Mouse (Mus musculus) hindlimb bud, embryonic 11.5 days (tissue): Measurements from ENCODE around the gene Sidt2.

Experiments
- DNase-seq: peaks from one replicate; pipeline ENCODE4 v3.0.0-alpha.2; 2012; ENCODE audit warnings: low read depth, low spot score; ENCODE audit errors: extremely low spot score

The Sidt2 gene

DNA sequence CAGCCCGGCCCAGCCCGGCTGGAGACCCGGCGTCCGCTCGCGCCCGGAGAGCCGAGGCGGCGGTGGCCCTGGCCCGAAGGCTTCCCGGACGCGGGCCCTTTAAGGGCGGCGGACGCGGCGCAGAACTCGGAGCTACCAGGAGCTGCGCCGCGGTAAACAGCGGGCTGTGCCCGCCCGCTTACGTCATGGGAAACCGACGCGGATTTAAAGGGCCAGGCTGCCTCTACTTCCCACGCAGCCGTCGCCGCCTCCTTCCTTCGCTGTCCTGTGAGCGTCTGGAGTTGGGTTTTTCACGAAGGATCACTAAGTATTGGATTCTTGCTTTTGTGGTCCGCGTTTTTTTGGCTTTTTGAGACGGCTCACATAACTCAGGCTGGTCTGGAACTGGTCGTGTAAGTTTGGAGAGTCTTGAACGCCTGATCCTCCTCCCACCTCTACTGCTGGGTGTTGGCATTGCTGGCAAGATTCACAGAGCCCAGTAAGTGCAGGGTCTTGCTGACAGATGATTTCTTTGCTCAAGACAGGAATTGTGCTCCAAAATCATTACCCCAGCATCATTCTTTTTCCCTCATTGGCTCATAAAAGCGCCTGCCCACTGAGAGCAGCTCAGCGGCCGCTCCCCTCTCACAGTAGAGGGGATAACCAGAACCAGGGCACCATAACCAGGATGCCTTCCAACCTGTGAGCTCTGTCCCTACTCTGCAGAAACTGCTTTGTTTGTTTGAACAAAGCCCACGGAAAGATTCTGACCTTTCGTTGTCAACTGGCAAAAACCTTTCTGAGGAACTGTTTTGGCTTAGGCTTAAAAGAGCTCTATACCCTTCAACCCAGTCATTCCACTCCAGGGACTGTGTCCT, at the start of gene Sidt2:
TSS of gene Sidt2 (minus strand) at position 152 of the 857 bp plus-strand sequence.
- DNase-seq, result peak; percentile 74

DNA sequence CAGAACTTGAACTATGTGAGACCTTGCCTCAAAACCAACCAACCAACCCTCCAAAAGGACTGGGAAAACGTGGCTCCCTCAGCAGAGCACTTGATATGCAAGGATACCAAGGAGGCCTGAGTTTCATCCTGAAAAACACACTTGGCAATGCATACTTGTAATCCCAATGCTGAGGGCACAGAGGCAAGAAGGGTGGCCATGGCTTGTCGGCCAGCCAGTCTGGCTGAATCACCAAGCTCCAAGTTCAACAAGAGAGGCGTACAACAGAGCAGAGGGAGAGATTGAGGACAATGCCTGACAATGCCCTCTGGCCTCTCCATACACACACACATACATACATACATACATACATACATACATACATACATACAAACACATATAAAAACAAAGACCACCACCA, 49.5 kb upstream of the Sidt2 start:
- no peak for DNase-seq

DNA sequence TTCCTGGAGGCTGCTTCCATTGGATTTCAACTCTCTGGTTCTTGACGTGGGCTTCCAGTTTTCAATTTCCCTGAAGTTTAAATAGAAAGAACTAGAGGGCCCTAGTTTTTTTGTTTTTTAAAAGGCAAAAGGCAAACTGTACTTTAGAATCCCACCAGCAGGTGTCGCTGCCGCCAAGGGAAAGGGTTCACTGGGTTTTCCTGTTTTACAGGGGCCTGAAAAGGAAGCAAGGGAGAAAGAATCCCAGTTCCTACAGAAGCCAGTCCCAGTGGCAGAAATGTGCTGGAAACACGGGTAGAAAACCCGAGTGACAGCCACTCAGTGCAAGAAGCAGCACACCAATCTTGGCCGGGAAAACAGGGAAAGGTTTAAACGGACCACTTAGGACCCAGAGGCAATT, 48.7 kb upstream of the Sidt2 start:
- DNase-seq, result peak; percentile 77

DNA sequence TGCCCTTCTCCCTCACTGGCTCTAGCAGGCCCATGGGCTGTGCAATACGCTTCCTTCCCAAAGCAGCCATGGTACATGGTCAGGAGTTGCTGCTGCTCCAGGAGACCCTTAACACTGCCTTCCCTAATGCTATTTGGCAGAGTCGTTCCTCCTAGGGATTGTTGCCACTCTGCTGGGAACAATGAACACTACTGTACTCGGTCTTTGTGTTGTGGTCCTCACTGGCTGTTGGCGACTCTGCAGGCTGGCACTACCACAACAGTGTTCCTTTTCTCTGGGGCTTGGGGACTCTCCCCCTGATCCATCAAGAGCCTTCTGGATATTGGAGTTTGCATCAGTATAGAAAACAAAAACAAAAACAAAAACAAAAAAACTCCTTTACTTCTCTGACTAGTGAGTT, 44.0 kb upstream of the Sidt2 start:
- DNase-seq, result no peak

DNA sequence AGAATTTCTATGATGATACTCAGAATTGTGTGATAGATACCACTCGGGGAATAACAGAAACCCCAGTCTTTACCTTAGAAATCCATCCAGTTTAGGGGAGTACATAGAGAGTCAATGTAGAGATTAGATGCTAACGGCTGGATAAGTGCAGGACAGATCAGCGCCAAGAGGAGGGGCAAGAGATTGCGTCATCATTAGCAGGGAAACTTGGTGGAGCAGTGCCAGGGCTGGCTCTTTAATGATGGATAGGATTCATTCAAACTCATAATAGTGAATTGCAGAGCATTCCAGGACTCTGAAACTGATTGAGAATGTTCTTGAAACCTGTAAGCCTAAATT, 30.1 kb upstream of the Sidt2 start:
- DNase-seq, result no peak

DNA sequence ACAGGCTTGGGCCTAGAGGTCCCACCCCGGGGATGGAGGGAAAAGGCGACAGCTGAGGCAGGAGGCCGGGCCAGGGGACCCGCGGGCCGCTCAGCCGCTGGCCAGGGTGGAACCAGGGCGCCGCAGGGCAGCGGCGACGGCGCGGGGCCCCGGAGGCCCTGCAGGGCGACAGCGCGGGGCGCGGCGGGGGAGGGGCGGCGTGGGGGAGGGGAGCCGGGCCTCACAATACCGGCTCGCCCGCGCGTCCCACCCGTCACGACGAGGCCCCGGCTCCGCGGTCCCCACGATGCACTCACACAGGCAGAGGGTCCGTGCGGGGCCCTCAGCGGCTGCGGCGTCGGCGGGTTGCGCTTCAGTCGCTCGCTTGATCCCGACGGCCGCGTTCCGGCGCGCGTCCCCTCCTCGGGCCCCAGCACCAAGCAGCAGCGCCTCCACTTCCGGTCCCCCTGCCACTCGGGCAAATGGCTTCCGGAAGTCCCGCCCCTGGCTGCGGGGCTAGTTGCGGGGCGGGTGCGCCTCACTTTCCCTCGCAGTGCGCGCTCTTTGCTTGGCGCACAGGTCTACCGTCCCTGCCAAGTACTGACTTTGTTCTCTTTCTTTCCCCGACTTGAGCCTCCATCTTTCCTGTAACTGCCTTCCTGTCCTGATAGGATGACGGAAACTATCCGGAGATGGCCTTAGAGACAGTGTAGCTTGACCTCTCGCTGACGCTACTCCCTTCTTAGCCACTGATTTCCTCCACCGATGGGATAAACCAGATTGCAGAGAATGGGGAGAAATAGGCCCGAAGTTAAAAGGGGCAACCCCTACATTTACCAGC, 29.6 kb upstream of the Sidt2 start:
- peak; percentile 42 for DNase-seq

DNA sequence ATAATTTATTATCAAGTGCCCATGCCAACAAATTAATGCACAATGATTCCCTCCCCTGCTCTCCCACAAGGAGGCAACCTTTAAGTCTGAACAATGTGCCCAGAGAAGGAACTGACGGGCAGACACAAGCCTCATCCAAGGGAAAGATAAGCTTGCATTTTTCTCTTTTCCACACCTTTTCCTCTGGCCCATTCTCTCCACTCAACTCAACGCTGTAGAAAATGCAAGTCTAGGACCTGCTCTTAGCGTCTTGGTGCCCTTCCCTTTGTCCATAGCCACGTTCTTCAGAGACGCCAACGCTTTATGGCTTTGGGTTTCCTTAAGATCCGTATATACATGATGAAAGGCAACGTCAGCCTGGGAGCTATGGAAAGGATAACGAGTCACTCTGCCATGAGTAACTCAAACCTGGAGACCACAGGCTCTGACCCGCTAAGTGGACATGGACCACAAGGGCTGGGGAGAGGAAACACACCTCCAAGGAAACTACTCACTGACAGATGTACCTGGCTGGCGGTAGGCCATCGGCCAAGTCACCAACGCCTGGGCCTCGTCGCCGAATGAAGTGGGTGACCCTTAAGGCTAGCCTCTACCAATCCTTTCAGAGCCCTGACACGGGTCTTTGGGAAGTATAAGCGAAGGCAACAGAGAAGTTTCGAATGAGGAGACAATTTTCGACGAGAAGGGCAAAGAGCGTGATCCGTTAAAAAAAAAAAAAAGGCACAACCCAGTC, 28.8 kb upstream of the Sidt2 start:
- DNase-seq, result no peak

DNA sequence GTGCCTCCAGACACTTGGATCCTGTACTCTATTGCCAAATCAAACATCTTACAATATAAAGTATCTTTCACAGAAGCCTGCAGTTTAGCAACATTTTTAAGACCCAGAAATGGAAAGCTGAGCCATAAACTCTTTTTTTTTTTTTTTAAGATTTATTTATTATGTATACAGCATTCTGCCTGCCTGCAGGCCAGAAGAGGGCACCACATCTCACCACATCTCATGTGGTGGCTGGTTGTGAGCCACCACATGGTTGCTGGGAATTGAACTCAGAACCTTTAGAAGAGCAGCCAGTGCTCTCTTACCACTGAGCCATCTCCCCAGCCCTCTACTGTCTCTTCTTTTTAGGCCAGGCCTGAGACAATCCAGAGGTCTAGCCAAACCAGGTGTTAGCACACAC, 26.3 kb upstream of the Sidt2 start:
- DNase-seq, result no peak

DNA sequence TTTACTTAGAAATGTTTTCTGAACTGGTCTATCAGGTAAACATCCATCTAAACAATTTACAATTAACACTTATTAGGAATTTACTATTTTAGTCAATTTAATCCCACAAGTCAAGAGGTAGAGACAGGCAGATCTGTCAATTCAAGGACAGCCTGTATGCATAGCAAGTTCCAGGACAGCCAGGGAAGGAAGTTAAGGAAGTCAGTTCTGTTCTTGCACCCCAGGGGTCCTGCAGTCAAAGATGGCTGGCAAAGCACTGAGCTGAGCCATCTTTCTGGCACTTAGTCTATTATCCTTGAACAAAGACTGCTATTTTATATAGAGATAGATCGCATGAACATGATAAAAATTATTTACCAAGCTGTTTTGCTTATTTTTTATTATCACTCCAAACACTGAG, 25.6 kb upstream of the Sidt2 start:
- no peak for DNase-seq

DNA sequence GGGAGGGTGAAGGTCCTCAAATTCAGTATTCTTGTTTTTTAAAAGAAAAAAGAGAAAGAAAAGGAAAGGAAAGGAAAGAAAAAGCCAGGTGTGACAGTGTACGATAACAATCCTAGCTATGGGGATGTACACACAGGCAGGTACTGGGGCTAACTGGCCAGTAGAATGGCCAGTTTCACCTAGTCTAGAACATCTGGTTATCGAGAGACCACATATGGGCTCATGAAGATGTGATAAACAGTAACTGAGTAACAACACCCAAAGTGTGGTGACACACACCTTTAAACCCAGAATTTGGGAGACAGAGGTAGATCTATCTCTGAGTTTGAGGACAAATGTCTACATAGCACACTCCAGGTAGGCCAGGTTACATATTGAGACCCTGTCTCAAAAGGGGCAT, 24.7 kb upstream of the Sidt2 start:
- DNase-seq, result no peak

DNA sequence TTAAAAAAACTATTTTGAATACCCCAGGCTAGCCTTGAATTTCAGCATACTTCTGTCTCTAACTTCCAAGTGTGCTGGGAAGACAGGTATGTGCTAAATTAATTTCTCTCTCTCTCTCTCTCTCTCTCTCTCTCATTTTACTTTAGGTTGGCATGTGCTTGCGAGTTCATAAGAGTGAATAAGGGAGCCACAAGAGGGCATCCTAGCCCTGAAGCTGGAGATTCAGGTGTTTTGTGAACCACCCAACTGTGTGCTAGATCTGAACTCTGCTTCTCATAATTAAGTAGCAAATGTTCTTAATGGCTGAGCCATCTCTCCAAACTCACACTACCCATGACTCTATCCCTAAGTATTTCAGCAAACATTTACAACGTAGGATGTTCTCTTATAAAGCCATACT, 21.8 kb upstream of the Sidt2 start:
- DNase-seq, result no peak

DNA sequence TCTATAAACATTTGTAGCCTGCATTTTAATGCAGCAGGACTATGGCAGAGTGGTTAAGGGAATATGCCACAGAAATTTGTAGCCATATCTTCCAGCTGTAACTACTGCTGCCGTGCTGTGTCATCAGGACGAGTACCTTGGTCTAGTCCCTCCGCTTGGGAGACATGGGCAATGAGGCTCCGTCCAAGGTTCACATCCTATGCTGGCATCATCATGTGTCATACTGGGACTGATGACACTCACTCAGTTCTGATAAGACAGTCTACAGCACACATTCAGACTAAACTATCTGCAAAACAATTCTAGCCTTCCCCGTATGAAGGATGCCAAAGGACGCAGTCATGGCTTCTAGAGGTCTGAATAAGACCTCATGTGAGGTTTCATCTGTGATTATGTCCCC, 8.5 kb upstream of the Sidt2 start:
- no peak for DNase-seq

DNA sequence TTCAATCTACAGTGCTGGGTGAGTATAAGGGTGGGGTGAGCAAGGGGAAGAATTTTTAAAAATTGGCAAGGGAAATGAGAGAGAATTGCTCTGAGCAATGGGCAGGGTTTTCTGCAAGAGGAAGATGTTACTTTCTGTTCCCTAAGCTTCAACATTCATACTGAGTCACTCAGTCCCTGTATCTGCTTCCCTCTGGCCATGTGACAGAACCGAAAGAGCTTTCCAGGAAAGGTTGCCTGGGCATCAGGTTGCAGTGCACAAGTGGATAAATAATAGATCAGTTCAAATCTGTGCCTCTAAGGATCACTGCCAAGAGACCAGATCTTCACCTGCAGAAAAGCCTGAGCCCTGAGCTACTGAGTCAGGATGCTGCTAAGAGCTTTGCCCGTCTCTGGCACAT, 6.8 kb upstream of the Sidt2 start:
- no peak for DNase-seq

DNA sequence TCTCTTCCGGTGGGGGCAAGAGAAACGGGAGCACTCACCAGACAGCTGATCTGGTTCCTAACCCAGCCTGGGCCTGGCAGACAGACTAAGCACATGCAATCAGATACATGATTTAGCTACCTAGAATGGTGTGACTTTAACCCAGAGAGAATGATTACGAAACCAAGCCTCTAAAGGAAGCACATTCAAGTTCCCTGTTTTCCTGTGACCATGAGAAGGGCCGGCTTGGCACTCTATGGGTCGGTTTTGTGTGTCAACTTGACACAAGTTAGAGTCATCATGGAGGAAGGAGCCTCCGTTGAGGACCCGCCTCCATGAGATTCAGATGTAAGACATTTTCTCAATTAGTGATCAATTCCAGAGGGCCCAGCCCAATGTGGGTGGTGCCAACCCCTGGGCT, 4.6 kb upstream of the Sidt2 start:
- DNase-seq, result no peak

DNA sequence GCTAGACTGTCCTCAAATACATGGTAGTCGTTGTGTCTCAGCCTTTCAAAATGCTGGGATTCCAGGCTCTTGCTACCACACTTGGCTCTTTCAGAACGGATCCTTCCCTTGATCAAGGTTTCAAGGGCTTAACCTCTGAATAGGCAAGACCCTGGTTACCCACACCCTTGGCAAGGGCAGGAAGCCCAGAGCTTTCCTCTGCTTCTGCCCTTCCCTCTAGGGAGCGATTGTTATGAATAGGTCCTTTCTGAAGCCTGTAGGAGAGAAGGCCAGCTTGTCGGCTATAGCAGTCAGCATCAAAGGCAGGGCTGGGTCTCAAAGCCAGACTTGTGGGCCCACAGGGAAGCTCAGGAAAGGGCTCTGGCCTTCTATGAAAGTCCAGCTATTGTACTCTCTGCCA, 3.8 kb upstream of the Sidt2 start:
- no peak for DNase-seq

DNA sequence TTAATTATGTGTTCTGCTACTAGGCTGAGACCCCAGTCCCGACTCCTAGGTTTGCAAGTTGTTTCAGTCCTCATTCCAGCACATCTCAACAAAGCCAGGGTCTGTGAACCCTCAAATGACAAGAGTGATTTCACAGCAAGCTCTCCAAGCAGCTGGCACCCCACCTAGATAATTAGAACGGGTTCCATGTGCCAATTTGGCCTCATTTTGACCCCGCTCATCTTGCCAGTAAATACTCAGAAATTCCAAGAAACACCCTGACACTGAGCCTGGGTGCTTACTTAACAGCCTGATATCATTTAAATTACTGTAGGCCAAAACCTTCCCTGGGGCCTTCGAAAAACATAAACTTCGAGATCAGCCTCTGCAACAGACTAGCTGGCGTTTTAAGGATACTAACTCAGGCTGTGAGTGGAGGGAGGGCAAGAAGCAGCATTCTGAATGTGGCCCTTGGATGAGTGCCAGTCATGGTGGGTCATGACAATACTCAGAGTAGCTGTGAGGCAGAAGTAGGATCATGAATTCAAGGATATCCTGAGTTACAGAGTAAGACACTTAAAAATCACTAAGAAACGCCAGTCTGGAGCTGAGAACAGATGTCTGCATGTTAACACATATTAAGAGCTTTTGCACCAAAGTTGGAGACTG, 3.1 kb upstream of the Sidt2 start:
- no peak for DNase-seq

DNA sequence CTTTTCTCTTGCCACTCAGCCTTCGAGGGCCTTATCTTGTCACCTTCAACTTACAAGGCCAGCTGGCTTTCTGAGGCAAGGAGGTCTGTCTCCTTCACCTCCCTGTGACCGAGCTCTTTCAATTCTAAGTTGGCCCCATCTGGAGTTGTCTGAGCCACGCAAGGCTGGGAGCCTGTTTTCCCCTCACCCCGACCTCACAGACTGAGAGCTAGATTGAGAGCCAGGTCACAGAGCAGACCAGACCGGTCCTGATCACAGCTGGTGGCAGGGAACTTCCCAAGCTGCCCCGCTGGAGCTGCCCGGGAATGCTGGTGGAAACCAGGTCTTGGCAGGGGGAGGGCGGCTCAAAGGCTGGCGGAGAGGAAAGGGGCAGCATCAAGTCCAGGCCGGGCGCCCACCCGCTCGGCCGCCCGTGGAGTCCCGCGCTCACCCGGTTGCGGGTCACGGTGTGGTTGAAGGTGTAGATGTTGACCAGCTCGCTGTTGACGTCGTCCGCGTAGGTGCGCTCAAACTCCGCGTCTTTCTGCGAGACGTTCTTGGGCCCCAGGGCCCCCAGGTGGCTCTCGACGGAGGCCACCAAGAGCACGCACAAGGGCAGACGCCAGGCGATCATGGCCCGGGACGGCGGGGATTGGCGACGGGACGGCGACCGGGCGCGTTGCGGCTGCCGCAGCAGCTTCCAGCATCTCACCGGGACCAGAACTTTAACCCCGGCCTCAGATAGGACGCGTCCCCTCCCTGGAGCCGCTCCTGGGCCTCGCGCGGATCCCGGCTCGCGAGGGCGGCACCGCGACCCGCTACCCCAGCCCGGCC, 558 bp downstream of the Sidt2 start:
- no peak for DNase-seq

DNA sequence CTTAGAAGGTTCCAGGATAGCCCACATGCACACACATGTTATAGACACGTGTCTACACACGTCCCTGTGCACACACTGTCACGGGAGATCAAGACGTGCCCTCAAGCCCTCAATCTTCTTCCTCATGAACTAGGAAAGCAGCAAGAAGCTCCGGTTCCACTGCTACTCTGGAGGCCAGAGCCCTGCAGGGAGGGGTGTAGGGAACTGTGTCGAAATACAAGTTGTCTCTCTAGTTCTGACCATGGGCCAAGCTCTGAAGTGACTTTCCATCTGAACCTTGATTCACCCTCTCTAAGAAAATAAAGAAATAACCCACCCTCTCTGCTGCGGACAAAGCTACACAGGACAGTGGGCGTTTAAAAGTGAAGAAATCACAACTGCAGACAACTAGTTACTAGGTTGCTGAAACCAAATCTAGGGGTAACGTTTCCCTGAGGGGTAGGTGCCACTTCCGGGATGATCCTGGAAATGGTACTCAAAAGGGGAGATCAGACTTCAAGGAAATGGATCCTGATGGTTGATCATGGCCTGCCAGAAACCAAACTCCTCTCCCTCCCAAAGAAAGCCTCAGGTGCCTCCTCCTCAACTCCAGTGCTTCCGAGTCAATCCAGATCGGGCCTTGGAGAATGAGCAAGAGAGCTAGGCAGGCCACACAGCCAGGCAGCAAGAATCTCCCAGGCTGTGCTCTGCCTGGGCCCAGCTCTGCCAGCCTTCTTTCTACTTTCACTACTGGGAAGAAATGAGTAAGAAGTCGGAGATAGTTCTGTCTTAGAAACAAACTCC, 1.4 kb downstream of the Sidt2 start:
- no peak for DNase-seq

DNA sequence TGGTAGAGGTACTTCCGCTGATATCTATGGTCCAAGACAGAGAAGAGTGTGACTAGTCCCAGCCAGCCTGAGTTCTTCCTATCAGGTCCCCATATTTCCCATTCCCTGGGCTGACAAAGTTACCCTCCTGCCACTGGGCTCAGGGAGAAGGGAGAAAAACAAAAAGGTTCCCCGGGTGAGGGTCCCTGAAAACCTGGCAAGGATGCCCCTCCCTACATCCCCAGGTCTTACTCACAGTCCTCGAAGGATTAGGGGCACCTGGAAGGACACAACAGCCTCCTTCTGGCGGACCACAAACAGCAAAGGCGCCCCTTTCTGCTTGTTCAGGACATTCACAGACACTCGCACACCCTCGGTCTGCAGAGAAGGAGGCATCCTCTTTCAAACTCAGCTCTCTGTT, 2.2 kb downstream of the Sidt2 start:
- no peak for DNase-seq

DNA sequence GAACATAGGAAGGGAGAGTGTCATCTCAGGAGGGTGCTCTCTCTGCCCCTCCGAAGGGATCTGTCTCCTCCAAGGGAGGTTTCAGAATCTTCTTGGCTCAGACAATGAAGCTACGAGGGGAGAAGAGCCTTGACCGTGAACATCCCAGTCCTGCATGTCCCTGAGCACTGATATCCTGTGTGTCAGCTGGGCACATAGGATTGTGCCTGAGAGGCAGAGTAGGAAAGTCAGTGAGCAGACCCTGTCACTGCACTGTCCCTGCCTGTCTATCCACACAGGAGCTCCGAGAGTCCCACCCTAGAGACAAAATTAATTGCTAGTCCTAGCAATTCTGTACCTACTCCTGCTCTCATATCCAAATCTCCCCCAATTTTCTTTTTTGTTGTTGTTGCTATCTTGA, 3.0 kb downstream of the Sidt2 start:
- no peak for DNase-seq
